Comparison of ENCODE assay signal across 22 mouse cellular contexts in the genomic region with DNA sequence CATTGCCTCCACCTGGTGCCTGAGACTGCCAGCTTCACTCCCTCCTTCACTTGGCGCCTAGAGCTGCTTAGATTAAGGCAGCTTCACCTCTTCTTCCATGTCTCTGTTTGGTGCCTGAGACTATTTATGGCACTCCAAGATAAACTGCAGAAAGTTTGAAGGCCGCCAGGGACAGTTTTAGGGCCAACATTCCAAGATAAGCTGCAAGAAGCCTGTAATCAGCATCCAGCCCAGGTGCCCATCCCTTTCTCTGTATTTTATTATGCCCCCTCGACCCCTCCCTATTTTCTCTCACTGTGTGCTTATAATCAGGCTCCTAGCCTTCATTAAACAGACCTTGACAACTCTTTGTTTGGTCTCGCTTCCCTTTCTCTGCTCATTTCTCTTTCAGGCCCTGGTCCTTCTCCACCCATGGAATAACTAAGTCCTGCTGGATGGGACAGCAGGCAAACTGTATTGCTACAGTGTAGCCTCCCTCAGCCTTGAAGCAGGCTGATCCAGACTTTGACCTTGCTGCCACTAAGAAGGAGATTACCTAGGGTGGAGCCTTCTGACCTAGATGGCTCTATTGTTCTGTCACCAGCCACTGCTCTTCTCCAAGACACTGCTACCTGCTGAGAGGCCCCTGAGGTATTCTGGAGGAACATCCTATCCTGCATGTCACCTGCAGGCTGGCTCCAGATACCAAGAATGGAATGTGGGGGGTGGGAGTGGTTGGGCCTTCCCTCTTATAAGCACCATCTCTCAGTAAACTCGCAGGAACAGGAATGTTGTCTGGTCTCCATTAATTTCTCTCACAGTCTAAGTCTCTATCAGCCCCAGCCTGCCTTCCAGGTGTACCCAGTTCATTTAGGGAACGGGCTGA. TPM values are rescaled to one million over a fixed set of nuclear protein-coding genes. Genes with fewer than 3 reads are reported as not detected.
DNase-seq lines count a peak whose midpoint lies in the region; ATAC-seq and TF ChIP-seq lines count a peak whose summit lies in the region.
"Not testable (repeated sequence)": the region's sequence is repeated elsewhere in the genome, so short reads cannot be mapped to it uniquely, and the experiment has no call there.
"Had no signal": no experiment of that assay in that cellular context is flagged by ENCODE, and none has a peak within 500 bp of the region (broad histone marks: within the 10 kb centered on the region; RNA-seq: fewer than 3 reads in every experiment).

No protein-coding gene starts in this region.

- H3K9me3 ChIP-seq in ES-Bruce4 (replicated peaks; ENCODE audit: control insufficient read depth, insufficient read depth, low read length, poor library complexity, severe bottlenecking); ES-E14 (ENCODE audit: control insufficient read depth, insufficient read depth, low read depth, low read length); intestine, embryonic 14.5 days (ENCODE audit: control insufficient read depth, low read length); intestine, embryonic 16.5 days (ENCODE audit: control insufficient read depth, low read length): not testable (repeated sequence)

- H3K4me2 ChIP-seq in intestine, embryonic 14.5 days (ENCODE audit: low read length); intestine, embryonic 16.5 days (ENCODE audit: low read depth, low read length): not testable (repeated sequence)

- H3K27ac ChIP-seq in ES-Bruce4 (ENCODE audit: insufficient read depth, low read length) (peak overlapping the region; percentile 2; the same call in 1 of the 2 replicates), ES-E14 (ENCODE audit: insufficient read depth, low read depth, low read length, poor library complexity, severe bottlenecking) (peak overlapping the region; percentile 96)
- H3K27ac ChIP-seq in intestine, embryonic 14.5 days (ENCODE audit: low read depth); intestine, embryonic 16.5 days (ENCODE audit: low read length): not testable (repeated sequence)
- peak overlapping the region; percentile 44; the same call in 1 of the 2 replicates for H3K27ac ChIP-seq in testis, adult 2 months (ENCODE audit: control insufficient read depth, insufficient read depth, low read depth, low read length)

- not testable (repeated sequence) for H3K27me3 ChIP-seq in ES-Bruce4 (ENCODE audit: control insufficient read depth, insufficient read depth, low read length, poor library complexity, severe bottlenecking); intestine, embryonic 14.5 days (replicated peaks; ENCODE audit: control insufficient read depth, insufficient read depth, low read length); intestine, embryonic 16.5 days (replicated peaks; ENCODE audit: control insufficient read depth, insufficient read depth, low read length); testis, adult 2 months (ENCODE audit: control insufficient read depth, insufficient read depth, low read length)

- not testable (repeated sequence) for TF ChIP-seq CTCF in ES-Bruce4 (IDR thresholded peaks at IDR 0.05; ENCODE audit: low read depth, low read length); testis, adult 2 months (IDR thresholded peaks at IDR 0.05; ENCODE audit: control insufficient read depth, insufficient read depth, insufficient replicate concordance, low read depth, low read length)

- not testable (repeated sequence) for H3K36me3 ChIP-seq in ES-Bruce4 (ENCODE audit: control insufficient read depth, insufficient read depth, low read length, poor library complexity, severe bottlenecking); ES-E14 (ENCODE audit: control insufficient read depth, insufficient read depth, low read length, poor library complexity, severe bottlenecking); intestine, embryonic 14.5 days (ENCODE audit: control insufficient read depth, insufficient read depth, low read length); intestine, embryonic 16.5 days (ENCODE audit: control insufficient read depth, insufficient read depth, low read length); testis, adult 2 months (ENCODE audit: control insufficient read depth, insufficient read depth, low read length)

- in situ Hi-C loops in ES-E14 (cut with MboI; ENCODE audit: low sequenced_read_pairs in 2 of 2, unreplicated experiment in 2 of 2), result not testable (repeated sequence)

- ATAC-seq in intestine, embryonic 14.5 days (replicated peaks; ENCODE audit: low FRiP score, low TSS enrichment, low read depth), result peak; percentile 78; the same call in 1 of the 2 replicates
- ATAC-seq in intestine, embryonic 16.5 days, result peak; percentile 98

- DNase-seq in ES-E14 (ENCODE audit: low read depth, low spot score) (peak; percentile 56), WW6 (ENCODE audit: low read depth, low spot score) (peak; percentile 31)
- not testable (repeated sequence) for DNase-seq in intestine, embryonic 14.5 days (ENCODE audit: low spot score)

- TF ChIP-seq EP300 in ES-Bruce4 (IDR thresholded peaks at IDR 0.05; ENCODE audit: insufficient read depth, low read depth, low read length), result peak; percentile 81

- not testable (repeated sequence) for TF ChIP-seq POLR2A in ES-Bruce4 (IDR thresholded peaks at IDR 0.05; ENCODE audit: insufficient read depth, low read length); testis, adult 2 months (IDR thresholded peaks at IDR 0.05; ENCODE audit: control insufficient read depth, low read depth, low read length)

- H3K4me1 ChIP-seq in ES-Bruce4 (ENCODE audit: control insufficient read depth, insufficient read depth, low read length); intestine, embryonic 14.5 days (replicated peaks; ENCODE audit: control insufficient read depth, insufficient read depth, low read length); intestine, embryonic 16.5 days (ENCODE audit: control insufficient read depth, insufficient read depth, low read length); testis, adult 2 months (ENCODE audit: control insufficient read depth, insufficient read depth, low read length): not testable (repeated sequence)
- peaks cover 4 to 13% of the 10 kb centered on the region in 2 experiments; a peak in 3 of 4 replicates for H3K4me1 ChIP-seq in ES-E14 (ENCODE audit: control insufficient read depth in 2 of 2, insufficient read depth in 2 of 2, low read length in 2 of 2, poor library complexity in 1 of 2)

- 45% methylated on average over 6 of the region's 6 CpGs for WGBS in intestine, embryonic 14.5 days
- 40% methylated on average over 6 of the region's 6 CpGs for WGBS in intestine, embryonic 16.5 days

- not testable (repeated sequence) for H3K9ac ChIP-seq in ES-Bruce4 (ENCODE audit: low read depth, poor library complexity, severe bottlenecking); intestine, embryonic 14.5 days (ENCODE audit: low read length); intestine, embryonic 16.5 days (ENCODE audit: low read depth, low read length)
- H3K9ac ChIP-seq in ES-E14 (ENCODE audit: insufficient read depth, low read depth, low read length, poor library complexity, severe bottlenecking), result peak overlapping the region; percentile 85

- H3K4me3 ChIP-seq in ES-Bruce4 (ENCODE audit: low read depth, low read length); intestine, embryonic 14.5 days (ENCODE audit: low read depth, low read length); intestine, embryonic 16.5 days (ENCODE audit: low read length): not testable (repeated sequence)
- H3K4me3 ChIP-seq in ES-E14 (ENCODE audit: insufficient read depth in 1 of 2, low read depth in 1 of 2, low read length in 2 of 2, poor library complexity in 1 of 2, severe bottlenecking in 1 of 2), result peak overlapping the region; percentile 71 to 75
- H3K4me3 ChIP-seq in testis, adult 2 months (ENCODE audit: control insufficient read depth, low read depth, low read length), result peak overlapping the region; percentile 76

TF ChIP-seq in ES-E14, 5 proteins besides CTCF, POLR2A, EP300 and RAD21:
- 0 out of 2 replicates have a peak, but pooled peaks have one; percentile 17 for TF ChIP-seq HCFC1 (IDR thresholded peaks at IDR 0.05; ENCODE audit: borderline replicate concordance, insufficient read depth, low read length)

RNA-seq across cellular contexts. Expression of gene Olfr836, which starts 27.1 kb away (rescaled TPM):
- polyA plus RNA-seq in ES-Bruce4 (2011; ENCODE audit: insufficient read depth, insufficient read length, low read depth, missing spikeins), result not detected in 2 replicates
- total RNA-seq in ES-E14 (2012; rRNA removed), result 1.5 and 1.7 TPM in 2 replicates
- not detected in 2 replicates for polyA plus RNA-seq in intestine, embryonic 14.5 days (2014; fragmentation: Nextera tagmentation; extraction: Ambion mirVana)
- not detected in 2 replicates for polyA plus RNA-seq in intestine, embryonic 16.5 days (2015; fragmentation: Nextera tagmentation; extraction: Ambion mirVana)
- not detected in 2 replicates for polyA plus RNA-seq in testis, adult 2 months (2012; rRNA removed)
- total RNA-seq: adrenal gland, adult 18-20 months; adrenal gland, adult 8-10 months; adrenal gland, postnatal 14 days; adrenal gland, postnatal 36 days; forebrain, postnatal 0 days; MEL had no signal
- polyA plus RNA-seq: activated CD4-positive, CD25-positive, alpha-beta regulatory T cell, adult 4 months; C2C12; cerebellum, adult 2 months; cortical plate, adult 2 months; embryonic facial prominence, embryonic 10.5 days; embryonic facial prominence, embryonic 12.5 days; embryonic facial prominence, embryonic 14.5 days; forebrain, embryonic 11.5 days; forebrain, embryonic 13.5 days; forebrain, embryonic 15.5 days; forebrain, postnatal 0 days had no signal

RNA-seq across cellular contexts. Expression of gene Olfr837, which starts 43.0 kb away (rescaled TPM):
- not detected in 2 replicates for polyA plus RNA-seq in ES-Bruce4 (2011; ENCODE audit: insufficient read depth, insufficient read length, low read depth, missing spikeins)
- 0.69 and 0.80 TPM in 2 replicates for total RNA-seq in ES-E14 (2012; rRNA removed)
- polyA plus RNA-seq in intestine, embryonic 14.5 days (2014; fragmentation: Nextera tagmentation; extraction: Ambion mirVana), result 0.12 TPM in 1 of 2 replicates, not detected in the other
- not detected in 2 replicates for polyA plus RNA-seq in intestine, embryonic 16.5 days (2015; fragmentation: Nextera tagmentation; extraction: Ambion mirVana)
- polyA plus RNA-seq in testis, adult 2 months (2012; rRNA removed), result not detected in 2 replicates
- total RNA-seq: adrenal gland, adult 18-20 months; adrenal gland, adult 8-10 months; adrenal gland, postnatal 14 days; adrenal gland, postnatal 36 days; forebrain, postnatal 0 days; MEL had no signal
- polyA plus RNA-seq: C2C12; cerebellum, adult 2 months; cortical plate, adult 2 months; embryonic facial prominence, embryonic 10.5 days; embryonic facial prominence, embryonic 12.5 days; embryonic facial prominence, embryonic 14.5 days; forebrain, embryonic 11.5 days; forebrain, embryonic 13.5 days; forebrain, embryonic 15.5 days; forebrain, postnatal 0 days had no signal
